Mouse (Mus musculus) forebrain, embryonic 15.5 days (tissue): ENCODE results near the gene Mtcl1. TPM values are rescaled to one million over a fixed set of nuclear protein-coding genes. Genes with fewer than 3 reads are reported as not detected.

Experiments
- ATAC-seq: fragments of 200-750 bp; cut with Nextera tagmentation; replicated peaks from 2 replicates; pipeline ENCODE4 v1.8.0; 2017; ENCODE audit warnings: mild to moderate bottlenecking, moderate TSS enrichment, moderate library complexity
- H3K27ac ChIP-seq: fragments of 300-500 bp; sonication (generic); replicated peaks from 2 replicates; pipeline ENCODE4 v1.5.1; 2015; ENCODE audit warnings: mild to moderate bottlenecking, inconsistent platforms
- H3K27me3 ChIP-seq: fragments of 300-500 bp; sonication (generic); 2 replicates; pipeline ENCODE4 v1.6.1; 2015; ENCODE audit warnings: inconsistent platforms
- H3K36me3 ChIP-seq: fragments of 300-500 bp; sonication (generic); 2 replicates; pipeline ENCODE4 v1.6.1; 2015; ENCODE audit warnings: mild to moderate bottlenecking, inconsistent platforms
- H3K4me1 ChIP-seq: fragments of 300-500 bp; sonication (generic); 2 replicates; pipeline ENCODE4 v1.6.1; 2015; ENCODE audit warnings: inconsistent platforms
- H3K4me2 ChIP-seq: fragments of 300-500 bp; sonication (generic); replicated peaks from 2 replicates; pipeline ENCODE4 v1.6.1; 2015; ENCODE audit warnings: mild to moderate bottlenecking, inconsistent platforms
- H3K4me3 ChIP-seq: fragments of 300-500 bp; sonication (generic); 2 replicates; pipeline ENCODE4 v1.5.1; 2015; ENCODE audit warnings: mild to moderate bottlenecking, inconsistent platforms
- H3K9ac ChIP-seq: fragments of 300-500 bp; sonication (generic); replicated peaks from 2 replicates; pipeline ENCODE4 v1.6.1; 2015; ENCODE audit warnings: mild to moderate bottlenecking, inconsistent platforms
- H3K9me3 ChIP-seq: fragments of 300-500 bp; sonication (generic); 2 replicates; pipeline ENCODE4 v1.6.1; 2016; ENCODE audit warnings: inconsistent platforms
- WGBS: fragments of 180-500 bp; shearing (Covaris S2); methylation state at CpG from one replicate; pipeline ENCODE4 v1.1.7; 2015; ENCODE audit warnings: mixed read lengths; 5-methylcytosine and 5-hydroxymethylcytosine counted together
- polyA plus RNA-seq: library from polyadenylated mRNA; unstranded; fragments of >200 nt; fragmentation: Nextera tagmentation; extraction: Ambion mirVana; gene quantifications from 2 replicates; pipeline ENCODE4 v1.2.1, GENCODE M21; 2015

Gene Mtcl1
- polyA plus RNA-seq, 1 experiment from 2014 or later: 35.5 TPM

DNA sequence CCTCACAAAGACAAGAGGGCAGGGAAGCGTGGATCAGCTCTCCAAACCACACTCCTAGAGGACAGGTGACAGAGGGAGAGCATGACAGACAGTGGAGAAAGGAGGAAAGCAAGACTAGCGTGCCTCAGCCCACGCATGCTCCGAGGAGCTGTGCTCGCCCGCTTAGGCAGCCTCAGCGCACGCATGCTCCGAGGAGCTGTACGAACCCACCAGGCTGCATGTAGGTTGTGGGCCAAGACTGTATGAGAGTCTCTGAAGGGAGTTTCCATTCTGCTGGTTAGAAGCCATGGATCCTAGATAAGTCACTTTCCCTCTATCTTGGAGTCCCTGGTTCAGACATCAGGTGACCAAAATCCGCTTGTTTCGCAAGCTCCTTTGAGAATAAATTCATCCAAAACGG, 29.8 kb upstream of the Mtcl1 start:
- Histone ChIP-seq H3K4me1 (peaks cover 24% of the 10 kb centered on the region), H3K4me2 (peak overlapping the region; percentile 37), H3K9ac (peak overlapping the region; percentile 29), H3K27ac (peak overlapping the region; percentile 81), H3K36me3 (no peaks in the 10 kb centered on the region), H3K9me3 (no peaks in the 10 kb centered on the region), H3K27me3 (no peaks in the 10 kb centered on the region), H3K4me3 (peak overlapping the region; percentile 23)
- 8% methylated on average over 13 of the region's 13 CpGs for WGBS
- ATAC-seq: peak; percentile 95

DNA sequence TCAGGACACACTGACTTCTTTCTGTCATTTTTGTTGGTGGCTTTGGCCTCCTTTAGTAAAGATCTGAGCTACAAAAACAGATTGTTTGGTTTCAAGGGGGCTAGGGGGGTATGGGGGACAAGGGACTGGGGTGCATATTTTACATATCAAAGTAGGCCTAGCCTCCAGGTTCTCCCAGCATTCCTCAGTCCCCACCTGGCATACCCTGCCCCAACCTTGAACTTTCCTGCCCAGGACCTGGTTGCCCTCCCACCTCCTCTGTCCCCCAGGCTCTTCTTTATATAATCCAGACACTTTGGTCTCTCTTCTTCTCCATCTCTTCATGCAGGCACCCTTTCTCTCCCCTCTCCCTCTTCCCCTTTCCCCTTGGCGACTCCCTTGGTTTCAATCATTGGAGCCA, 23.7 kb upstream of the Mtcl1 start:
- no peak for ATAC-seq
- Histone ChIP-seq H3K27me3 (no peaks in the 10 kb centered on the region), H3K4me2 (no peak overlapping the region), H3K4me1 (peaks cover 8% of the 10 kb centered on the region; the same call in 1 of the 2 replicates), H3K36me3 (no peaks in the 10 kb centered on the region), H3K9ac (no peak overlapping the region), H3K4me3 (no peak overlapping the region), H3K9me3 (no peaks in the 10 kb centered on the region), H3K27ac (no peak overlapping the region)
- 91% methylated on average over 1 of the region's 1 CpGs for WGBS

DNA sequence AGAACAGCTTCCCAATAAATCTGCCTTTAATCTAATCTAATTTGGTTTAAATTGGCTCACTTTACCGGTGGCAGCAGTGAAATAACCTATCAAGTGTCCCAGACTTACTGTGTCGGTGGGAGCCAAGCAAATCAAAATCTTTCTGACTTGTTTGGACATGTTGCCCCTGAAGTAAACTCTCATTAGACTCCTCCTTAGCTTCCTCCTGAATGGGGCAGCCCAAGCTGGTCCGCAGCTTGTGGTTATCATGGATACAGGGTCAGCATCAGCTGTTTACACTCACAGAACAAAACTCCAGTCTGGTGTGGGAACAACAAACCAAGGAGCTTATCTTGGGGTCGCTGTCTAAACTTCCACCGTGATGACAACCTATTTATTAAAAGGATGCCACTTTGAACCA, 22.2 kb upstream of the Mtcl1 start:
- H3K4me1 ChIP-seq: peaks cover 8% of the 10 kb centered on the region; the same call in 1 of the 2 replicates
- no peaks in the 10 kb centered on the region for H3K27me3 ChIP-seq
- no peak overlapping the region for H3K4me3 ChIP-seq
- H3K9me3 ChIP-seq: no peaks in the 10 kb centered on the region
- ATAC-seq: no peak
- 80% methylated on average over 5 of the region's 5 CpGs for WGBS
- no peak overlapping the region for H3K4me2 ChIP-seq
- no peak overlapping the region for H3K9ac ChIP-seq
- no peaks in the 10 kb centered on the region for H3K36me3 ChIP-seq
- no peak overlapping the region for H3K27ac ChIP-seq

DNA sequence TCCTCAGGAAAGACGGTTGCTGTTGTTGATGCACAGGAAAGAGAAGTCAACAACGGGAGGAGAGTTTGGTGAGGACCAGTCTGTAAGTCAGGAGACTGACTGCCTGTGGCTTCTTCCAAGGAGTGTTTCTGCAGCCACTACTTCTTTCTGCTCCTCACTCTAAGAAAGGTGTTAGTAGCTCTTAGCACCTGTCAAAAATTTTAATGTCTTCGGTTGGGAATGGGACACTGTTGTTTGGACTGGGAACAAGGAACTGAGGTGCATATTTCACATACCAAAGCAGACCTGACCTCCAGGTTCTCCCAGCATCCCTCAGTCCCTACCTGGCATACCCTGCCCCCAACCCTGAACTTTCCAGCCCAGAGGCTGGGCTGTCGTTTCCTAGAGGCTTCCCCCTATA, 21.7 kb upstream of the Mtcl1 start:
- Histone ChIP-seq H3K9me3 (no peaks in the 10 kb centered on the region), H3K27me3 (no peaks in the 10 kb centered on the region), H3K4me1 (peaks cover 8% of the 10 kb centered on the region; the same call in 1 of the 2 replicates), H3K36me3 (no peaks in the 10 kb centered on the region), H3K4me3 (no peak overlapping the region), H3K9ac (no peak overlapping the region), H3K27ac (no peak overlapping the region), H3K4me2 (no peak overlapping the region)
- 85% methylated on average over 4 of the region's 4 CpGs for WGBS
- no peak for ATAC-seq

DNA sequence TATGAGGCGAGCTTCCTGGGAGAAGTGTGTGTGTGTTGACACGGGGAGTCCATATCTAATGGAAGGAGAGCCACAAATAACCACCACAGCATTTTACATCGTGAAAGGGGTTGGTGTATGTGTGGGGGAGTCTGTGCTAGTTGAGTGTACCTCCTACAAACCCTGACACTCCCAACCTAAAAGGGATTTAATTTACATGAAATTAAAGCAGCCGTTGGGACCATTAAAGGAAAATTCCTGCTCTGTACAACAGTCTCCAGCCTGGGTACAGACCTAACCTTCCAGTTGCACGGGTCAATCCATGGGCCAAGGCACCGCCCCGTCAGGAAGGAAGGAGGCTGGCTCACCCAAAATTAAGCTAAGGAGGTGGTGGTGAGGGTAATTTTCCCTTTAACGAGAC, 20.5 kb upstream of the Mtcl1 start:
- Histone ChIP-seq H3K27me3 (no peaks in the 10 kb centered on the region), H3K4me2 (no peak overlapping the region), H3K4me3 (no peak overlapping the region), H3K9ac (no peak overlapping the region), H3K36me3 (no peaks in the 10 kb centered on the region), H3K4me1 (peaks cover 8% of the 10 kb centered on the region; the same call in 1 of the 2 replicates), H3K9me3 (no peaks in the 10 kb centered on the region), H3K27ac (no peak overlapping the region)
- peak; percentile 38; the same call in 1 of the 2 replicates for ATAC-seq
- 15% methylated on average over 8 of the region's 8 CpGs for WGBS

DNA sequence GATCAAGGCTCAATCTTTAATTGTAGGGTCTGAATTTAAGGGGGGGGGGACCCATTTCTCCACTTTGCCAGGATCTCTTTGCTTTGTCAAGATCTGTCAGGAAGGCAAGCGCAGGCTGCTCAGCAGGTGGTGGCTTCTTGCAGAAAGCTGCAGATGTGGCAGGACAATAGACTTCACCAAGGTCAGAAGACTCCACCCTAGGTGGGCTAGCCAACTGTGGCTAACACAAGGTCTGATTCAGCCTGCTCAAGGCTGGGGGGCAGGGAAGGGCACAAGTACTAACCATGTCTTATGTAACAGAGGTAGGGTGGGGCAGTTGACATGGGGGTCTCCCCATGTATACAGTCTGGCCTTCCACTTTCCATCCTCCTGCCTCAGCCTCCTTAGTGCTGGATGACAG, 7.7 kb upstream of the Mtcl1 start:
- H3K27me3 ChIP-seq: no peaks in the 10 kb centered on the region
- WGBS: 30% methylated on average over 1 of the region's 1 CpGs
- no peaks in the 10 kb centered on the region for H3K9me3 ChIP-seq
- no peak overlapping the region for H3K4me3 ChIP-seq
- H3K36me3 ChIP-seq: no peaks in the 10 kb centered on the region
- no peak overlapping the region for H3K4me2 ChIP-seq
- ATAC-seq: no peak
- no peaks in the 10 kb centered on the region for H3K4me1 ChIP-seq
- no peak overlapping the region for H3K9ac ChIP-seq
- H3K27ac ChIP-seq: no peak overlapping the region

DNA sequence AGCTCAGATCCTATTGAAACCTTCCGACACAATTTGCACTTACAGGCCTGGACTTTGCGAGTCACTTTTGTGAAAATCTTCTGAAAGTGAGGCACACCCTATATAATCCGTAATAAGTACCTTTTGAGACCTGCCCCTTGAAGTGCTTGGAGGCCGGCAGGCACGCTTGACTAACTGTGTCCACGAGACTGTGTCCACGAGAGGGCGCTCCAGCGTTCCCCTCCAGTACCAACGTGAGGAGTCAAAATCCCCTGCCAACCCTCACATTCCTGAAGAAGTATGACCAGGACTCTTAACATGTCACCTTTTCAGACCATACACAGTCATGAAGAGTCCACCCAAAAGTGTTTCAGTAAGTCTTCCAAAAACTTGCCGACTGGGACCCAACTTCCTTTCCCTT, 1.6 kb upstream of the Mtcl1 start:
- Histone ChIP-seq H3K4me1 (peaks cover 36% of the 10 kb centered on the region), H3K27ac (no peak overlapping the region), H3K4me3 (no peak overlapping the region), H3K9me3 (no peaks in the 10 kb centered on the region), H3K9ac (no peak overlapping the region), H3K4me2 (peak overlapping the region; percentile 86; the same call in 1 of the 2 replicates), H3K36me3 (no peaks in the 10 kb centered on the region), H3K27me3 (no peaks in the 10 kb centered on the region)
- under 1% methylated on average over 11 of the region's 11 CpGs for WGBS
- no peak for ATAC-seq

DNA sequence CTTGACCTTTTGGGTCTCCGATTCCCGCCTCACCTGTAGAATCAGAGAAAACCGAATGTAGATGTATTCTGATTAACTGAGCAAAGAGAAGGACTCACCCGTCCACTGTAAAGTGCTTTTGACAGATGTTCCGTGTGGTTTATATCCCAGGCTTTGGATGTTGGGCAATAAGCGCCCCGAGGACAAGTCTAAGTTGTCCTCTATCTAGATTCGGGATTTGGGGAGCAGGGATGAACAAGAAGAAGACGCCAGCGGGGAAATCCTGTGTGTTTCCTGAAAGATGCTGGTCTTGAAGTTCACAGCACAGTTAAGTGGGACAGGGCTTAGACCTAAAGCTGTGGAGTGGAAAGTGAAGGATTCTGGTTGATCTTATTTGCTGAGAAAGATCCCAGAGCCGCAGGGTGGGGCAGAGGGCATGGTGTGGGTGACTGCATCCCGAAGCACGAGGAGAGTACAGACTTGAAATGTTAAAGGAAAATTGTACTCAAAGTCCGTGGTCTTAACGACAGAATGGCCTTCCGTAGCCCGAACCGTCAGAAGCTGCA, 1.0 kb upstream of the Mtcl1 start:
- Histone ChIP-seq H3K27ac (no peak overlapping the region), H3K36me3 (no peaks in the 10 kb centered on the region), H3K27me3 (no peaks in the 10 kb centered on the region), H3K4me2 (peak overlapping the region; percentile 86), H3K9ac (peak overlapping the region; percentile 86; the same call in 1 of the 2 replicates), H3K4me3 (peak overlapping the region; percentile 87), H3K9me3 (no peaks in the 10 kb centered on the region), H3K4me1 (peaks cover 41% of the 10 kb centered on the region)
- no peak for ATAC-seq
- 4% methylated on average over 18 of the region's 18 CpGs for WGBS

DNA sequence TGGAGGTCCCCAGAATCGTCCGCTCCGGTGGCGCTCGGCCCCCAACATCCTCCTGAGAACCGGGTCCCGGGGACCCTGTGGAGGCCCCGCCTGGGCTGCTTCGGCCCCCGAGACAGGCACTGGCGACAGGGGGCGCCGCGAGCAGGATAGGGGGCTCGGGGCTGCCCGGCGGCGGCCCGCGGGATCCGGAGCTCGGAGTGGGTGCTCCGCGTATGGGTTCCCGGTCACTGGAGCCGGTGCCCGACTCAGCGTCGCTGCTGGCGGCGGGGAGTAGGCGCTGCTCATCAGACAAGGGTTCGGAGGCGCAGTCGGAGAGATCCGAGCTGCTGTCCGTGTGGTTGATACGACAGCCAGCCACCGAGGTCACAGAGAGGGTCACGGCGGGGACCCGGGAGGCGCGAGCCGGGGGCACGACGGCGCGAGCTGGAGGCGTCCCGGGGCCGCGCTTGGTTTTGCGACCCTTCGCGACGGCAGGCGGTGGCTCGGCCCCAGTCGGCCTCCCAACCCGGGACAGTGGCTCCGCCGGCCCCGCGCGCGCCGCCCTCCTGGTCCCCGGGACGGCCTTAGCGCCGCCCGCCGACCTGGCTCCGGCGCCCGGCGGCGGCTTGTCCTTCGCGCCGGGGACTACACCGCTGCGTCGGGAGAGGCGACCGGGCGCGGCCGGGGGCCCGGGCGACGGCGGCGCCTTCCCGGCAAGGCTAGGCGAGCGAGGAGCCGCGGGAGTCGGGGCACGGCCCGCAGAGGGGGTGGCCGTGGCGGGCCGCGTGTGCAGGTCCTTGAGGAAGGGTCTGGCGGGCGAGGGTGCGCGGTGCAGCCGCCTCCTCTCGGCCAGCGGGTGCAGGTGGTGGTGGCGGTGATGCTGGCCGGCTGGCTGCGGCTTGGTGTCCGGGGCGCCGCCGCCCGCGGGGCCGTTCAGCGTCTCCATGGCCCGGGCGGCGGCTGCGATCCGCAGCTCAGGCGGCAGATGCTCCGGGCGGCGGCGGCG, 837 bp downstream of the Mtcl1 start:
- Histone ChIP-seq H3K9me3 (no peaks in the 10 kb centered on the region), H3K4me3 (peak overlapping the region; percentile 87), H3K27me3 (no peaks in the 10 kb centered on the region), H3K27ac (peak overlapping the region; percentile 93), H3K4me1 (peaks cover 55% of the 10 kb centered on the region), H3K36me3 (no peaks in the 10 kb centered on the region), H3K9ac (peak overlapping the region; percentile 86), H3K4me2 (peak overlapping the region; percentile 86)
- under 1% methylated on average over 103 of the region's 136 CpGs for WGBS
- ATAC-seq: peak; percentile 33

DNA sequence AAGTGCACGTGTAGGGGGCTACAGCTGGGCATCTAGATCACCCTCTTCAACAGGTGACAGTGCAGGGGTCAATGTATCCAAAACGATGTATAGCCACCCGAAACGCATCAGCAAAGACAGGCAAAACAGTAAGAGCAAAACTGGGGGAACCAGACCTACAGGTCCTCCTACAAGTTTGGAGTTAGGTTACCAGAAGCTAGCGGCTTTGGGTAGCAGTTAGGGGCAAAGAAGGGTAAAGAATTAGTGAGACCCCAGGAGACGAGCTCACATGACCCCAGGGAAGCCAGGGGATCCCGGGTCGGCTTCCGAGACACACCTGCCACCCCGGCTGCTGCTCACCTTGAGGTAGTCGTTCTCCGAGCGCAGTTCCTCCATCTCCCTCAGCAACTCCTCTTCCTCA, 1.6 kb downstream of the Mtcl1 start:
- Histone ChIP-seq H3K9me3 (no peaks in the 10 kb centered on the region), H3K27ac (peak overlapping the region; percentile 93), H3K4me2 (peak overlapping the region; percentile 86), H3K36me3 (no peaks in the 10 kb centered on the region), H3K27me3 (no peaks in the 10 kb centered on the region), H3K4me1 (peaks cover 59% of the 10 kb centered on the region), H3K4me3 (peak overlapping the region; percentile 87), H3K9ac (peak overlapping the region; percentile 86)
- no peak for ATAC-seq
- 2% methylated on average over 13 of the region's 13 CpGs for WGBS

DNA sequence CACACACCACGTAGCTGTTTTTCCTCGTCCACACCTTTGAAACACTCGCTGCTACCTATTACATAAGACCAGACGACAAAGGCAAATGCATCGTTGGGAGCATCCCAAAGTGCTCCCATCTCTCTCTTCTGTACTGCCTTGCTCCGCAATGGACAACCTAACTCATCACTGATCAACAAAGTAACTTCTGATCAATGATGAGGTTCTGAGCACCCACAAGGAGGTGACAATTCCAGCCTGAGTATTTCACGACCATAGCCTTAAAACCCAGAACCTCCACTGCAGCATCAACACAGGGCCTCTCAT, 2.6 kb downstream of the Mtcl1 start:
- 40% methylated on average over 7 of the region's 7 CpGs for WGBS
- Histone ChIP-seq H3K27ac (no peak overlapping the region), H3K9me3 (no peaks in the 10 kb centered on the region), H3K4me2 (peak overlapping the region; percentile 86), H3K4me1 (peaks cover 59% of the 10 kb centered on the region), H3K27me3 (no peaks in the 10 kb centered on the region), H3K9ac (peak overlapping the region; percentile 86), H3K4me3 (peak overlapping the region; percentile 87), H3K36me3 (no peaks in the 10 kb centered on the region)
- no peak for ATAC-seq

DNA sequence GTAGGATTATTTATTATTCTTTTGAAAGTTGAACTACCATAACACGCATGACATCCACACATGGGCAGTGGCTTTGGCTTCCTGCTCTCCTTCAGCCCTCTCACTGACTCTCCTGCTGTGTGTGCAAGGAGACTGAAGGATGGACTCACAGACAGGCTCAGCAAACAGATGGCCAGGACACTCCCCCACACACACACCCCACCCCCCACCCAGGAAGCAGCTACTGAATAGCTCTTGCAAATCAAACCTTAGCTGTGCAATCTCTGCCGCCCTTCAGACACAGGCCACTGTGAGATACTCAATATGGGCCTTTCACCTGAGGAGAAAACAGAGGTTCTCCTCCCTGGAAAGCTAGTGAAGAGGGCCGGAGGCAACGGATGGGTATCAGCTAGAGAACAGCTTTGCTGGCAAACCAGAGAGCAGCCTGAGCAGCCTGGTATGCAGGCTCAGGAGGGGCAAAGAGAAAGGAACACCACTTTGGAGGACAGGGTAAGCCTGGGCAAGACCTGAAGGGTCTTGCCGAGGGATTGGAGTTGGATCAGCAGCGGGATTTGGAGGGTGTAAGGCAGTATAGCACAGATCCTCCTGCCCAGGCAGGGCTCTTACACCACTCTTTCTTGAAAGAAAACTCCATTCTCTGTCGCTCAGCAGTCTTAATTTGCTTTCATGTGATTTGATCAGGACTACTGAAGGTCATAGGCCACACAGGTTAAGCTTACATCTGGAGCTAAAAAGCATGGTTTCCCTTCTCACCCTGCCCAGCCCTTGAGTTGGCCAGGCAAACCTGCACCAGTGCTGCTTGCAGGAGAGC, 3.1 kb downstream of the Mtcl1 start:
- Histone ChIP-seq H3K9ac (peak overlapping the region; percentile 86), H3K4me2 (peak overlapping the region; percentile 86), H3K36me3 (no peaks in the 10 kb centered on the region), H3K4me1 (peaks cover 60% of the 10 kb centered on the region), H3K27ac (0 out of 2 replicates have a peak overlapping the region, but pooled peaks have one; percentile 39), H3K9me3 (no peaks in the 10 kb centered on the region), H3K27me3 (no peaks in the 10 kb centered on the region), H3K4me3 (peak overlapping the region; percentile 87)
- no peak for ATAC-seq
- 31% methylated on average over 7 of the region's 7 CpGs for WGBS
